Mouse (Mus musculus) forebrain, embryonic 10.5 days (tissue): Measurements from ENCODE around the gene Ak4. TPM values are rescaled to one million over a fixed set of nuclear protein-coding genes. Genes with fewer than 3 reads are reported as not detected.

ENCODE experiments used
- DNase-seq: peaks from one replicate; pipeline ENCODE4 v3.0.0-alpha.2; 2017; ENCODE audit warnings: low spot score; ENCODE audit errors: extremely low spot score
- H3K27ac ChIP-seq: fragments of 300-500 bp; sonication (generic); 2 replicates; pipeline ENCODE4 v1.5.1; 2016; ENCODE audit warnings: mild to moderate bottlenecking
- H3K27me3 ChIP-seq: fragments of 300-500 bp; sonication (generic); 2 replicates; pipeline ENCODE4 v1.6.1; 2016; ENCODE audit warnings: mild to moderate bottlenecking; ENCODE audit not compliant: poor library complexity, severe bottlenecking
- H3K36me3 ChIP-seq: fragments of 300-500 bp; sonication (generic); replicated peaks from 2 replicates; pipeline ENCODE4 v1.6.1; 2016; ENCODE audit warnings: mild to moderate bottlenecking, moderate library complexity
- H3K4me1 ChIP-seq: fragments of 300-500 bp; sonication (generic); 2 replicates; pipeline ENCODE4 v1.6.1; 2016
- H3K4me3 ChIP-seq: fragments of 300-500 bp; sonication (generic); 2 replicates; pipeline ENCODE4 v1.5.1; 2016; ENCODE audit warnings: mild to moderate bottlenecking, moderate library complexity
- H3K9me3 ChIP-seq: fragments of 300-500 bp; sonication (generic); 2 replicates; pipeline ENCODE4 v1.6.1; 2016; ENCODE audit warnings: mild to moderate bottlenecking, moderate library complexity
- WGBS: fragments of 180-500 bp; shearing (Covaris S2); methylation state at CpG from one replicate; pipeline ENCODE4 v1.1.7; 2016; 5-methylcytosine and 5-hydroxymethylcytosine counted together
- polyA plus RNA-seq: library from polyadenylated mRNA; unstranded; fragments of >200 nt; fragmentation: Nextera tagmentation; extraction: Ambion mirVana; gene quantifications from 2 replicates; pipeline ENCODE4 v1.2.1, GENCODE M21; 2016

The Ak4 gene
- polyA plus RNA-seq, 1 experiment from 2014 or later = 43.9 TPM

DNA sequence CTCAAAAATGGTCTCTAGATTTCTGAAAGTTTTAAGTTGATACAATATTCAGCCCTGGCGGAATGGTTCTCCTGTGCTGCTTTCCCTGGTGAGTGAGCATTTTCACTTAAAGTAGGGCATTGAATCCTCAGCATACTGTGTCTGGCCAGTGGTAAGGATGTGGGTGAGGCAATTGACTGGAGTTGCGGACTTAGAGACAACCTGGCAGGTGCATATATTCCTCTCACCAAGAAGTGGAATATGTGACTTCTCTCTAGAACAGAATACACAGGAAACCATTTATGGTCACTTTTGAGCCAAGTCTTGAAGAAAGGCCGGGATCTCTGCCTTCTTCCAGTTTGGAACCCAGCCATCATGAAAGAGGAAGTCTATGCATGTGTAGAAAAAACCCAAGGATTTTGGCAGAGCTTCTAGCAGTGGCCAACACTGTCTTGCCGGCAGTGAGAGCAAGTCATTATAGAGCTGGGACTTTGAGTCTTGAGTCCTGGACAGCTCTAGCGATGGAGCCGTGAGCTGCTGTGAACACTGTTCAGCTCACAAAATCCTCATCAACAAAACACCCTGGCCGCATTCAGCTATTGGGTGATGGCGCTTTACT is 71.3 kb downstream of the Ak4 start:
- DNase-seq = no peak
- 94% methylated on average over 8 of the region's 8 CpGs for WGBS
- Histone ChIP-seq H3K27me3 (peaks cover 21% of the 10 kb centered on the region), H3K27ac (no peak overlapping the region), H3K4me3 (no peak overlapping the region), H3K36me3 (no peaks in the 10 kb centered on the region), H3K9me3 (no peaks in the 10 kb centered on the region), H3K4me1 (peaks cover 19% of the 10 kb centered on the region)

DNA sequence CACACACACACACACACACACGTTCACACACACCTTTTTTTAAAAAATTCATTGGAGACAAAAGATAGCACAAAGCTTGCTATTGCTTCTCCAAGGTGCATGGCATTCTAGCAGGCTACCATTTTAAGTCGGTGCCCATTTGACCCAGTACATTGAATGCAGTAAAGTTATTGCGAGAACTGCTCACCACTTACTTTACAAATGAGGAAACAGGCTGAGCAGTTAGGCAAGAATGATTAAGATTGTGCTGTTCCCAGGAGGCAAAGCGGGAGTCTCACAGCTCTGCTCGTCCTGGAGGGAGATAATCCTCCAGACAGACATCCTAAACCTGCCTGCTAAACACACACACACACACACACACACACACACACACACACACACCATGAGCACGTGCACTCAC is 72.6 kb downstream of the Ak4 start:
- peaks cover 29% of the 10 kb centered on the region for H3K4me1 ChIP-seq
- H3K27me3 ChIP-seq = peaks cover 33% of the 10 kb centered on the region
- H3K9me3 ChIP-seq = no peaks in the 10 kb centered on the region
- 73% methylated on average over 6 of the region's 6 CpGs for WGBS
- DNase-seq = no peak
- no peaks in the 10 kb centered on the region for H3K36me3 ChIP-seq
- no peak overlapping the region for H3K4me3 ChIP-seq
- H3K27ac ChIP-seq = no peak overlapping the region

DNA sequence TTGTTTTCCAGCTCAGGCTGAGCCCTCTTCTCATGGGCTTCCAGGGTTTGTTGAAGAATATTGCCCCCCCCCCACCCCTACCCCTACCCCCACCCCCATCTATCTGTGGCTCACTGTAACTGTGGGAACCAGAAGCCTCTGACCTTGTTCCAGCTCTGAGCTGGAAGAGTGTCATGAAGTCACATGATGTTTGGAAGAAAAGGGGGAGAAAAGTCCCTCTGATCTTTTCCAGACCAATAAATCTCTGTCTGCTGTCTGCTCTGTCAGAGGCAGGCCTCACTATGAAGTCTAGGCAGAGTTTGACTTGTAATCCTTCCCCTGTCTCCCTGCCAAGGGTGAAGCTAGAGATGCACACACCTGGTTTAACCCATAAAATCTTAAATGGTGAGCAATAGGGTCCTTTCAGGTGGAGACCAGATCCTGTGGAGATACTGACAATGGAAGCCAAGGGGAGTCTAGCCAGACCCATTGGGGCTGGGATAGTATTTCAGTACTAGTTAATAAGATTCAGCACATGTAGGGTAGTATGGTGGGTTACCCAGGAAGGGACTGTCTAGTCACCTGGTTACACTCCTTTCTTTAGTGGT is 74.6 kb downstream of the Ak4 start:
- DNase-seq = no peak
- Histone ChIP-seq H3K9me3 (no peaks in the 10 kb centered on the region), H3K27ac (no peak overlapping the region), H3K4me3 (no peak overlapping the region), H3K27me3 (peaks cover 53% of the 10 kb centered on the region), H3K36me3 (no peaks in the 10 kb centered on the region), H3K4me1 (peaks cover 39% of the 10 kb centered on the region)

DNA sequence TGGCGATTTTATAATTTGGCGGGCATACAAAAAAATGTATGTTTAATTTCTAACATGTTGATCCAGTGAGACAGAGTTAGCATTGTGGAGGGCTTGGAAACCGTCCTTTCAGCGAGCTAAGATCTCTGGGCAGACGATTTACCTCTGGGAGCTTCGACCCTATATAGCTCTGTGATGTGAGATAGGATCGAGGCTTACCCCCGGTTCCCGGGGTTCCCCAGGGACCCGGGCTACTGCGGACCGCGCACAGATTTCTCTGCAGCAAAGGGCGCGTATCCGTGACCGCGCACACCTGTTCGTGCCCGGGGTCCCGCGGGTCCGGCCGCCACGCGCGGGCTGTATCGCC is 77.1 kb downstream of the Ak4 start:
- no peak for DNase-seq
- H3K4me3 ChIP-seq = peak overlapping the region; percentile 73
- 1% methylated on average over 28 of the region's 28 CpGs for WGBS
- H3K9me3 ChIP-seq = no peaks in the 10 kb centered on the region
- H3K27ac ChIP-seq = peak overlapping the region; percentile 63
- peaks cover 39% of the 10 kb centered on the region for H3K4me1 ChIP-seq
- peaks cover 78% of the 10 kb centered on the region for H3K27me3 ChIP-seq
- H3K36me3 ChIP-seq = no peaks in the 10 kb centered on the region

DNA sequence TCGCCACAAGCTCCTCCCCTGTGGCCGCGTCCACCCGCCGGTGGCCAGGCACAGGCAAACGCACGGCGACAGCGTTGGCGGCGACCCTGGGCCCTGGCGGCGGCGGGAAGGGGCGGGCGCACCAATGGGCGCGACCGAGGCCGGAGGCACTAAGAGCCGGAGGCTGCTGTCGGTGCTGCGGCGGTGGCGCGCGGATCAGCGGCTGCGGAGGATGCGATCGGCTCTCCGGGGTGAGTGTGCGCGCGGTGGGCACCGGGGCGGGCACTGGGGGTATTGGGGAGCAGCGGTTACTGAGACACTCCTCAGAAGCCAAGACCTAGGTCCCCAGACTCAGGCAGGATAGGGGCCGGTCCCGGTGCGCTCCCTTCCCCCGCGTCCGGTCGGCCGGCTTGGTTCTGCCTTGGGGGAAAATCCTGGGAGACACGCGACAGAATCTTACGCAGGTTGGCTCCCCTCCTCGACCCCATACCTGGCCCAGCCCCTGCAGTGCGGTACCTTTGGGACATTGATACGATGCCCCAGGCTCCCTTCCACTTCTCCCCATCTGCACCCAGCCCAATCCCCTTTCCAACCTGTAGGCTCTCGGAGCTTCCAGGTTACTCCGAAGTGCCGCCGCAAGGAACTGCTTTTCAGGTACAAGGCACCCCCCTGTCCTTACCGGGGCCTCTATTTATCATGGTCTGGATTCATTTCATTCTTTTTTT is 77.6 kb downstream of the Ak4 start, which contains the start of gene Dnajc6:
Dnajc6 (plus strand) TSS at position 115 of the 704 bp plus-strand sequence.
- peak within 1 kb of the TSS; percentile 73 for H3K4me3 ChIP-seq
- peak within 1 kb of the TSS; percentile 63 for H3K27ac ChIP-seq
- peaks cover 83% of the 10 kb centered on the region for H3K27me3 ChIP-seq
- no peaks in the 10 kb centered on the region for H3K36me3 ChIP-seq
- WGBS = 1% methylated on average over 57 of the region's 57 CpGs
- peak; percentile 41 for DNase-seq
- H3K9me3 ChIP-seq = no peaks in the 10 kb centered on the region
- peaks cover 39% of the 10 kb centered on the region for H3K4me1 ChIP-seq

DNA sequence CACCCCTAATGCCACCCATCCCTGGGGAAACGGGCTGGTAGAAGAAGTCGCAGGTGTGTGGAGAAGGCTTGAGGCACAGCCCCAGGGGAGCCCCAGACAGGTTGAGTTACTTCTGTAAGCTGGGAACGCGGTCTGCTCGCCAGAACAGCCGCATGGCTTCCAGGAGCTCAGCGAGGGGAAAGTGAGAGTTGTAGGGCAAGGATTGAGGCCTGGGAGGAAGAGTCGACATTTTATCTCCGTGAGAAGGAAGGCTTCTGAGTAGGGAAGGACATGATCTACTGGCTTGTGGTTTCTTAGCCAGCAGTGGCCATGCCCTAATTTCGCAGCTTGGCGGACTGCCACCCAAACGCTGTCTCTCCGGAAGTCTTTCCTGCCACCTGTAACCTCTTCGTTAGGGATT is 78.3 kb downstream of the Ak4 start:
- H3K4me3 ChIP-seq = peak overlapping the region; percentile 73
- peaks cover 90% of the 10 kb centered on the region for H3K27me3 ChIP-seq
- no peaks in the 10 kb centered on the region for H3K36me3 ChIP-seq
- DNase-seq = no peak
- no peaks in the 10 kb centered on the region for H3K9me3 ChIP-seq
- 3% methylated on average over 14 of the region's 14 CpGs for WGBS
- H3K27ac ChIP-seq = no peak overlapping the region
- H3K4me1 ChIP-seq = peaks cover 39% of the 10 kb centered on the region

DNA sequence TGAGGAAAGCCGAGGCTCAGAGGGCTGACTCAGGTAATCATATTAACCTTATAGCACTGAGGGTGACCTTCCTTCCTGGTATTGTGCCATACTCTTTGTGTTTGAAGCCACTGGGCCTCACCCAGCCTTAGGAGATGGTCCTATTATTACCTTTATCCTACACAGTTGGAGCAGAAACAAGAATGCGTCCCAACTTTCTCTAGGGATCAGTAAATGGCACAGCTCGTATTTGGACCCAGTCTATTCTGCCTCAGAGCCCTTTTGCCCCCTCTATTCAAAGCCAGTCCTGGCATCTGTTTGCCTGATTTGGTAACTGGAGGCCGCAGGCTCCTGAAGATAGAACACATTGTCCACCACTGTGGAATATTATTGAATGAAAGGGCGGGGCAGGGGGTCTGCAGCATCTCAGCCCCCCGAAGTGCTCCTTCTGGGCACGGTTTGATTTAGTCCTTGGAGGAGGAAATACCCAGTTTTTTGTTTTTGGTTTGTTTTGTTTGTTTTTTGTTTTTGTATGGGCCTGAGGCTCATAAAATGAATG is 85.5 kb downstream of the Ak4 start:
- Histone ChIP-seq H3K9me3 (no peaks in the 10 kb centered on the region), H3K4me1 (peaks cover 46% of the 10 kb centered on the region), H3K27ac (no peak overlapping the region), H3K36me3 (no peaks in the 10 kb centered on the region), H3K27me3 (peaks cover 80% of the 10 kb centered on the region), H3K4me3 (no peak overlapping the region)
- no peak for DNase-seq
- WGBS = 38% methylated on average over 7 of the region's 7 CpGs

DNA sequence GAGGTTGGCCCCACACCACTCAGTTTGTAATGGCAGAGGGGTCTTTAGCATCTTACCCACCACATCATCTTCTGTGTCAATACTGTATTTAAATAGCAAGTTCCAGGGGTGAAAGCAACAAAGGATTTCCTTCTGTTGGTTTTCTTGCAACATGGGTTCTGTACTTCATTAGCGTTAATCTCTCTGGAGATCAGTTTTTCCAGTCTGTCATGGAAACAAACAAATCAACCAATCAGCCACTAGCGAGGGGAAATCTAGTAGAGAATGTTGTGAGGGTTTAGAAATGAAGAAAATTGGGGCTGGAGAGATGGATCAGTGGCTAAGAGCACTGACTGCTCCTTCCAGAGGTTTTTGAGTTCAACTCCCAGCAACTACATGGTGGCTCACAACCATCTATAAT is 86.9 kb downstream of the Ak4 start:
- no peaks in the 10 kb centered on the region for H3K36me3 ChIP-seq
- no peak overlapping the region for H3K4me3 ChIP-seq
- peaks cover 53% of the 10 kb centered on the region for H3K4me1 ChIP-seq
- H3K27ac ChIP-seq = no peak overlapping the region
- no peak for DNase-seq
- H3K27me3 ChIP-seq = peaks cover 77% of the 10 kb centered on the region
- no peaks in the 10 kb centered on the region for H3K9me3 ChIP-seq
- 76% methylated on average over 2 of the region's 2 CpGs for WGBS

DNA sequence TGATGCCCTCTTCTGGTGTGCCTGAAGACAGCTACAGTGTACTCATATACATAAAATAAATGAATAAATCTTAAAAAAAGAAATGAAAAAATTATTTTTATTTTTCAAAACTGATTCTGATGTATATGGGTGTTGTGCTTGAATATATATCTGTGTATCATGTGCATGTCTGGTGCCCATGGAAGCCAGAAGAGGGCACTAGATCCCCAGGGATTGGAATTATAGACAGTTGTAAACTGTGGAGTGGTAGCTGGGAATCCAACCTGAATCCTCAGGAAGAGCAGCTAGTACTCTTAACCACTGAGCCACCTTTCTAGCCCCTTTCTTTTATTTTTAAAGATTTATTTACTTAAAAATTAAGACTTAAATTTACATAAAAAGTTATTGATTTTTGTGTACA is 87.3 kb downstream of the Ak4 start:
- peaks cover 73% of the 10 kb centered on the region for H3K27me3 ChIP-seq
- peaks cover 53% of the 10 kb centered on the region for H3K4me1 ChIP-seq
- no peak overlapping the region for H3K27ac ChIP-seq
- no peak overlapping the region for H3K4me3 ChIP-seq
- no peak for DNase-seq
- H3K9me3 ChIP-seq = no peaks in the 10 kb centered on the region
- no peaks in the 10 kb centered on the region for H3K36me3 ChIP-seq

DNA sequence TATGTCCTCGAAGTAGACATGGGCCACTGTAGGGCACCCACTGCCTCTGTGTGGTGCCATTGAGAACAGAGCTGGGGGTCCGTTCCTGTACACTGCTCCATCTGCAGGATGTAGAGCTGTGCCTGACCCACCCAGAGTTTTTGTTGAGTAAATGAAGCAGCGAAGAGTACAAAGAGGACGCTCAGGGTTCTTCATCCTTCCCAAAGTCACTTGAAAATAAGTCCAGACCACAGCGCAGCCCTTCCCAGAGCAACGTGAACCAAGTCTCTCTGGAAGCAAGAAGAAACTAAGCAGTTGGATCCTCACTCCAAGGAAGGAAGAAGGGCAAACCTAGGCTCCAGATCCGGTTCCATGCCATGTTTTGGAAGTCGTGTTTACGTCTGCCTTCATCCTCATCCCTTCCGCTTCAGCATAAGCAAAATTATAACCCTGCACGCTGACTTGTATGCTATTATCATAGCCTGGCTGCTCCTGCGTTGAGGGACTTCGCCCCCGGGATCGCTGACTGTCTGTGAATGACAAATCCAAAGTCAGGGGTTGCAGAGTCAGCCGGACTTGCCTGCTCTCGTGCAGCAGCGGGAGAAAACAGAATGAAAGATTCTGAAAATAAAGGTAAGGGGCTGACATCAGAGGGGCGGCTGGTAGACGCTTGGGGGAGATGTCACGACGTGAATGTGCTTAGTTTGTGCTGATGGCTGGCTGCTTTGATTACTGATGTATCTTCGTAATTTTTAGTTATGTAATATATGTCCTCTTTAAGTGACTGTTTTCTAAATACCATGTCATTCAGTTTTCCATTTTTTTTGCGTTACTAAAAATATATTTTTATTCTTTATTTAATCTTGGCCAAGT is 88.7 kb downstream of the Ak4 start:
- H3K4me3 ChIP-seq = peak overlapping the region; percentile 56
- DNase-seq = peak; percentile 61
- H3K27ac ChIP-seq = no peak overlapping the region
- WGBS = 10% methylated on average over 24 of the region's 24 CpGs
- peaks cover 58% of the 10 kb centered on the region for H3K27me3 ChIP-seq
- no peaks in the 10 kb centered on the region for H3K36me3 ChIP-seq
- H3K4me1 ChIP-seq = peaks cover 53% of the 10 kb centered on the region
- no peaks in the 10 kb centered on the region for H3K9me3 ChIP-seq

DNA sequence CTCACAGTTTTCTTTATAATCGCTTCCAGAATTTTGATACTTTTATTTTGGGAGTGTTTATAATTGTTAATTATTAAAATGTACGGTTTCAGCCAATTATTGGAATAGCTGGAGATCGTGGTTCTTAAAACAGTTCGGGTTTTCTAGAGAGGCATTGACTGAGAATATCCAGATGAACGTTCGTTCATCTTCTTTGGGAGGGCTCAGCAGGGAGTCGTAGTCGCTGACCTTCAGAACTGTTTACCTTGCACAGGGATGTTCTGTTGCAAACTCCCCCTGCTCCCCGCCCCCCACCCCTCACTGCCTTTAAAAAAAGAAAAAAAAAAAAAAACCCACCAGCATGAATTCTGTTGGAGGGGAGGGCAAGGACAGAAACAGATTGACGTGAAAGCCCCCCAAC is 89.4 kb downstream of the Ak4 start:
- Histone ChIP-seq H3K4me1 (peaks cover 53% of the 10 kb centered on the region), H3K36me3 (no peaks in the 10 kb centered on the region), H3K27ac (peak overlapping the region; percentile 60), H3K27me3 (peaks cover 52% of the 10 kb centered on the region), H3K4me3 (peak overlapping the region; percentile 56), H3K9me3 (no peaks in the 10 kb centered on the region)
- no peak for DNase-seq
- WGBS = 3% methylated on average over 10 of the region's 10 CpGs

DNA sequence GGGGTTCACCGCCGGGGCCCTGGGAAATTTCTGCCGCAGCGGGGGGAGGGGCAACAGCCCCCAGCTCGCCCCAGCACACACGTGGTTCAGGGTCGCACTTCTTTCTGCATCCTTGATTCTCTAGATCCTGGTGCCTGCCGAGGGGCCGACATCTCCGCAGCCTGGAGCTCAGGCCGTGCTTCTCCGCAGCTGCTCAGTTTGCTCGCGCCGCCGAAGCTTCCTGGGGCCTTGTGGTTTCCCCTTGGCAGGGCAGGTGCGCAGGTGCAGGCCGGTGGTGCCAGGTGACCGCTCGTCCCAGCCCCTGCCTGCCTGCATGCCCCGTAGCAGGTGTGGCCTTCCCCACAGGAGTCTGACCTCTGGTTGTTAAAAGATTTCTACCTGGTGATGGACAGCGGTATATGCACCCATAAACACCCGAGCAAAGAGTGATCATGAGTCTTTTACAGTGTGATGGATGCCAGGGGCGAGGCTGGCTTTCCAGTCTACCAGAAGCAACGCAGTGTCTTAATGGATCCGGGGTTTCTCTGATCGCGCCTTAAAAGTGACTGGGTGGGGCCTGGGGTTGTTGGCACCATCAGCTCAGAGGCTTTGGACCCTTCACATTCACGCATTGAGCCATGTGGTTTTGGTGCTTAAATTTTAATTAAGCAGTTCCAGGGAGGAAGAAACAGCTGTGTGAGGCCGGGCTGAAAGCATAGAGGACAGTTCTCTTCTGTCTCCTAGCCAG is 89.9 kb downstream of the Ak4 start:
- Histone ChIP-seq H3K4me3 (peak overlapping the region; percentile 56), H3K27ac (peak overlapping the region; percentile 60), H3K9me3 (no peaks in the 10 kb centered on the region), H3K27me3 (peaks cover 48% of the 10 kb centered on the region), H3K36me3 (no peaks in the 10 kb centered on the region), H3K4me1 (peaks cover 48% of the 10 kb centered on the region)
- peak; percentile 33 for DNase-seq
- WGBS = 5% methylated on average over 30 of the region's 30 CpGs
